Mouse (Mus musculus): ENCODE results near the gene Iqgap2.

- TF ChIP-seq POLR2A (IDR thresholded peaks at IDR 0.05; ENCODE audit: low read depth, low read length) (no peak), CTCF (IDR thresholded peaks at IDR 0.05; ENCODE audit: extremely low read depth, insufficient read length, insufficient replicate concordance, low read depth, low read length) (no peak)
These were observed 113.0 kb downstream of the Iqgap2 start for GRCm38 (mm10) chr13:95778761-95779161.
